Mouse (Mus musculus): ENCODE measurements around the gene Tbc1d2. TPM values are rescaled to one million over a fixed set of nuclear protein-coding genes. Genes with fewer than 3 reads are reported as not detected.

Gene Tbc1d2
- polyA plus RNA-seq, 1 experiment = 6.1 TPM

- H3K36me3 ChIP-seq (ENCODE audit: control insufficient read depth, insufficient read depth, low read length) = no peaks in the 10 kb centered on the region
- WGBS = 74% methylated on average over 14 of the region's 14 CpGs
- TF ChIP-seq POLR2A (IDR thresholded peaks at IDR 0.05; ENCODE audit: low read depth, low read length) (no peak), CTCF (conservative IDR thresholded peaks at IDR 0.05; ENCODE audit: insufficient read depth, insufficient read length, low read depth, low read length) (no peak)
- no peaks in the 10 kb centered on the region for H3K27me3 ChIP-seq (replicated peaks; ENCODE audit: control insufficient read depth, insufficient read depth, low read length)
- H3K4me3 ChIP-seq (ENCODE audit: insufficient read depth, low read depth, low read length) = no peak overlapping the region
- no peak for DNase-seq
- H3K27ac ChIP-seq (ENCODE audit: insufficient read depth, low read depth, low read length) = no peak overlapping the region
- no peaks in the 10 kb centered on the region for H3K4me1 ChIP-seq (ENCODE audit: control insufficient read depth, insufficient read depth, low read length)
Observed at GRCm38 (mm10) chr4:46560069-46560705, 89.8 kb downstream of the Tbc1d2 start.

- DNase-seq = no peak
- Histone ChIP-seq H3K4me3 (ENCODE audit: insufficient read depth, low read depth, low read length) (no peak overlapping the region), H3K4me1 (ENCODE audit: control insufficient read depth, insufficient read depth, low read length) (no peaks in the 10 kb centered on the region), H3K27me3 (replicated peaks; ENCODE audit: control insufficient read depth, insufficient read depth, low read length) (no peaks in the 10 kb centered on the region), H3K27ac (ENCODE audit: insufficient read depth, low read depth, low read length) (no peak overlapping the region), H3K36me3 (ENCODE audit: control insufficient read depth, insufficient read depth, low read length) (no peaks in the 10 kb centered on the region)
- TF ChIP-seq CTCF (conservative IDR thresholded peaks at IDR 0.05; ENCODE audit: insufficient read depth, insufficient read length, low read depth, low read length) (no peak), POLR2A (IDR thresholded peaks at IDR 0.05; ENCODE audit: low read depth, low read length) (no peak)
- 71% methylated on average over 22 of the region's 22 CpGs for WGBS
Observed at GRCm38 (mm10) chr4:46558672-46559667, 91.0 kb downstream of the Tbc1d2 start.

GRCm38 (mm10) chr4:46556933-46557332 lies 93.1 kb downstream of the Tbc1d2 start:
- Histone ChIP-seq H3K27ac (ENCODE audit: insufficient read depth, low read depth, low read length) (no peak overlapping the region), H3K36me3 (ENCODE audit: control insufficient read depth, insufficient read depth, low read length) (no peaks in the 10 kb centered on the region), H3K4me3 (ENCODE audit: insufficient read depth, low read depth, low read length) (no peak overlapping the region), H3K4me1 (ENCODE audit: control insufficient read depth, insufficient read depth, low read length) (no peaks in the 10 kb centered on the region), H3K27me3 (replicated peaks; ENCODE audit: control insufficient read depth, insufficient read depth, low read length) (no peaks in the 10 kb centered on the region)
- WGBS = 86% methylated on average over 3 of the region's 3 CpGs
- DNase-seq = no peak
- TF ChIP-seq CTCF (conservative IDR thresholded peaks at IDR 0.05; ENCODE audit: insufficient read depth, insufficient read length, low read depth, low read length) = no peak
- no peak for TF ChIP-seq POLR2A (IDR thresholded peaks at IDR 0.05; ENCODE audit: low read depth, low read length)

- no peak overlapping the region for H3K4me3 ChIP-seq (ENCODE audit: insufficient read depth, low read depth, low read length)
- TF ChIP-seq POLR2A (IDR thresholded peaks at IDR 0.05; ENCODE audit: low read depth, low read length) = no peak
- TF ChIP-seq CTCF (conservative IDR thresholded peaks at IDR 0.05; ENCODE audit: insufficient read depth, insufficient read length, low read depth, low read length) = no peak
- no peaks in the 10 kb centered on the region for H3K4me1 ChIP-seq (ENCODE audit: control insufficient read depth, insufficient read depth, low read length)
- no peaks in the 10 kb centered on the region for H3K27me3 ChIP-seq (replicated peaks; ENCODE audit: control insufficient read depth, insufficient read depth, low read length)
- H3K27ac ChIP-seq (ENCODE audit: insufficient read depth, low read depth, low read length) = no peak overlapping the region
- no peaks in the 10 kb centered on the region for H3K36me3 ChIP-seq (ENCODE audit: control insufficient read depth, insufficient read depth, low read length)
- WGBS = 77% methylated on average over 9 of the region's 9 CpGs
- DNase-seq = no peak
Observed at GRCm38 (mm10) chr4:46555762-46556161, 94.2 kb downstream of the Tbc1d2 start.

Other genes starting within 250 kb of the Tbc1d2 start
- 0.03 and 0.04 TPM in 2 replicates for gene Hemgn, start 236.7 kb downstream of the Tbc1d2 start, polyA plus RNA-seq (2012; rRNA removed)
- gene Anp32b, start 199.3 kb downstream of the Tbc1d2 start, polyA plus RNA-seq (2012; rRNA removed) = 9.8 and 12.7 TPM in 2 replicates
- 10.8 and 13.8 TPM in 2 replicates for gene Nans, start 161.0 kb downstream of the Tbc1d2 start, polyA plus RNA-seq (2012; rRNA removed)
- gene Trim14, start 114.1 kb downstream of the Tbc1d2 start, polyA plus RNA-seq (2012; rRNA removed) = 2.3 and 2.6 TPM in 2 replicates
- gene Coro2a, start 48.0 kb downstream of the Tbc1d2 start, polyA plus RNA-seq (2012; rRNA removed) = 4.1 and 4.2 TPM in 2 replicates